Mouse (Mus musculus): ENCODE data around the gene C2cd3.

GRCm38 (mm10) chr7:100497402-100497801 is 125.4 kb downstream of the C2cd3 start:
- no peak for TF ChIP-seq CTCF (IDR thresholded peaks at IDR 0.05; ENCODE audit: control insufficient read depth, insufficient read depth, insufficient replicate concordance, low read depth, low read length)
- no peak for TF ChIP-seq POLR2A (IDR thresholded peaks at IDR 0.05; ENCODE audit: control insufficient read depth, low read depth, low read length)
